Mouse (Mus musculus) small intestine, adult 2 months (tissue): ENCODE results near the gene Hipk4.

ENCODE experiments used
- CTCF ChIP-seq: fragments of 200-500 bp; IDR thresholded peaks from 2 replicates; pipeline ENCODE4 v1.5.1; 2012; ENCODE audit warnings: low read depth, mild to moderate bottlenecking, control low read depth, inconsistent platforms, low read length, moderate library complexity, mixed read lengths; ENCODE audit not compliant: insufficient replicate concordance, insufficient read length; ENCODE audit errors: extremely low read depth
- POLR2A ChIP-seq: fragments of 200-500 bp; IDR thresholded peaks from 2 replicates; pipeline ENCODE4 v1.6.1; 2012; ENCODE audit warnings: low read depth, mild to moderate bottlenecking, control low read depth, inconsistent platforms, low read length, moderate library complexity

DNA sequence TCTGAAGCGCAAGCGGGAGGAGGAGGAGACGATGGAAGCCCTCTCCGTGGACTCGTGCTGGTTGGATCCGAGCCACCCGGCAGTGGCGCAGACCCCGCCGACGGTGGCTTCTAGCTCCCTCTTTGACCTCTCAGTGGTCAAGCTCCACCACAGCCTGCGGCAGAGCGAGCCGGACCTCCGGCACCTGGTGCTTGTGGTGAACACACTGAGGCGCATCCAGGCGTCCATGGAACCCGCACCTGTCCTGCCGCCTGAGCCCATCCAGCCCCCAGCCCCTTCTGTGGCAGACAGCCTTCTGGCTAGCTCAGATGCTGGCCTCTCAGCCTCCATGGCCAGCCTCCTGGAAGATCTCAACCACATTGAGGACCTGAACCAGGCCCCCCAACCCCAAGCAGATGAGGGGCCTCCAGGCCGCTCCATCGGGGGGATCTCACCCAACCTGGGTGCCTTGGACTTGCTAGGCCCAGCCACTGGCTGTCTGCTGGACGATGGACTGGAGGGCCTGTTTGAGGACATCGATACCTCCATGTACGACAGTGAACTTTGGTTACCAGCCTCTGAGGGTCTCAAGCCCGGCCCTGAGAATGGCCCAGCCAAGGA, 33.7 kb upstream of the Hipk4 start:
- TF ChIP-seq CTCF, result no peak
- no peak for TF ChIP-seq POLR2A
